Mouse (Mus musculus): ENCODE data around the gene Nme3. TPM values are rescaled to one million over a fixed set of nuclear protein-coding genes. Genes with fewer than 3 reads are reported as not detected.

Gene Nme3
- polyA plus RNA-seq, 1 experiment from 2014 or later, result 47.0 TPM

GRCm38 (mm10) chr17:24886134-24886931, 10.0 kb upstream of the Nme3 start, which contains the start of the genes Nubp2 and Spsb3:
Gene Nubp2, minus strand, starts transcription at chr17:24886349.
Gene Spsb3, plus strand, starts transcription at chr17:24886643.
- Histone ChIP-seq H3K27me3 (ENCODE audit: low read depth, poor library complexity, severe bottlenecking) (no peaks in the 10 kb centered on the region), H3K4me3 (peak within 1 kb of the TSS; percentile 89), H3K36me3 (peaks cover 55% of the 10 kb centered on the region), H3K9me3 (replicated peaks) (no peaks in the 10 kb centered on the region), H3K4me1 (peaks cover 24% of the 10 kb centered on the region), H3K27ac (peak within 1 kb of the TSS; percentile 82)
- DNase-seq (ENCODE audit: low spot score), result peak; percentile 96
- WGBS, result under 1% methylated on average over 69 of the region's 69 CpGs

GRCm38 (mm10) chr17:24886932-24887271, 9.4 kb upstream of the Nme3 start:
- peak overlapping the region; percentile 89 for H3K4me3 ChIP-seq
- H3K27ac ChIP-seq, result peak overlapping the region; percentile 82
- DNase-seq (ENCODE audit: low spot score), result no peak
- H3K27me3 ChIP-seq (ENCODE audit: low read depth, poor library complexity, severe bottlenecking), result no peaks in the 10 kb centered on the region
- no peaks in the 10 kb centered on the region for H3K9me3 ChIP-seq (replicated peaks)
- peaks cover 24% of the 10 kb centered on the region for H3K4me1 ChIP-seq
- peaks cover 60% of the 10 kb centered on the region for H3K36me3 ChIP-seq
- WGBS, result 2% methylated on average over 18 of the region's 18 CpGs

- Histone ChIP-seq H3K27ac (peak overlapping the region; percentile 82), H3K4me1 (peaks cover 24% of the 10 kb centered on the region), H3K4me3 (peak overlapping the region; percentile 89), H3K27me3 (ENCODE audit: low read depth, poor library complexity, severe bottlenecking) (no peaks in the 10 kb centered on the region), H3K9me3 (replicated peaks) (no peaks in the 10 kb centered on the region), H3K36me3 (peaks cover 64% of the 10 kb centered on the region)
- 66% methylated on average over 18 of the region's 18 CpGs for WGBS
- DNase-seq (ENCODE audit: low spot score), result no peak
Observed at GRCm38 (mm10) chr17:24887291-24888080, 8.8 kb upstream of the Nme3 start.

DNA sequence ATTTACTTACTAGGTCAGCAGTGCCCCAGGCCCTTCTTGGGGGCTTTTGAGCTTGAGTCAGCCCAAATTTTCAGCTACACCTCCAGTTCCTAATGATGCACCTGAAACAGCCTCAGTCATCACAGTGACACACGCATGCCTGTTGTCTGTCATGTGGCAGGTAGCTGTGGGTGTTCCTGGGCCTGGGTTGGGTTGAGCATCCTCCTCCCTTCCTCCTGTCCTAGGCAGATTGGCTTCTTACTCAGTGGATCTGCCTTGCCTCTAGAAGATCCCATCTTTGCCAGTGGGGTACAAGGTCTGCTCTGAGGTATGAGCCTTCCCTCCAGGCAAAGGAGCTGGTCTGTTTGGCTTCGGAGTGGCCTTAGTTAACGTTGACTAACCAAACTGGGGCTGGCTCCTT, 7.4 kb upstream of the Nme3 start:
- Histone ChIP-seq H3K27me3 (ENCODE audit: low read depth, poor library complexity, severe bottlenecking) (no peaks in the 10 kb centered on the region), H3K4me1 (peaks cover 28% of the 10 kb centered on the region), H3K4me3 (no peak overlapping the region), H3K27ac (no peak overlapping the region), H3K36me3 (peaks cover 64% of the 10 kb centered on the region), H3K9me3 (replicated peaks) (no peaks in the 10 kb centered on the region)
- WGBS, result 92% methylated on average over 3 of the region's 3 CpGs
- no peak for DNase-seq (ENCODE audit: low spot score)

- H3K27me3 ChIP-seq (ENCODE audit: low read depth, poor library complexity, severe bottlenecking), result no peaks in the 10 kb centered on the region
- H3K4me1 ChIP-seq, result peaks cover 32% of the 10 kb centered on the region
- no peak for DNase-seq (ENCODE audit: low spot score)
- no peak overlapping the region for H3K27ac ChIP-seq
- no peak overlapping the region for H3K4me3 ChIP-seq
- no peaks in the 10 kb centered on the region for H3K9me3 ChIP-seq (replicated peaks)
- peaks cover 57% of the 10 kb centered on the region for H3K36me3 ChIP-seq
- WGBS, result 86% methylated on average over 19 of the region's 19 CpGs
Observed at GRCm38 (mm10) chr17:24890151-24891092, 5.9 kb upstream of the Nme3 start.

DNA sequence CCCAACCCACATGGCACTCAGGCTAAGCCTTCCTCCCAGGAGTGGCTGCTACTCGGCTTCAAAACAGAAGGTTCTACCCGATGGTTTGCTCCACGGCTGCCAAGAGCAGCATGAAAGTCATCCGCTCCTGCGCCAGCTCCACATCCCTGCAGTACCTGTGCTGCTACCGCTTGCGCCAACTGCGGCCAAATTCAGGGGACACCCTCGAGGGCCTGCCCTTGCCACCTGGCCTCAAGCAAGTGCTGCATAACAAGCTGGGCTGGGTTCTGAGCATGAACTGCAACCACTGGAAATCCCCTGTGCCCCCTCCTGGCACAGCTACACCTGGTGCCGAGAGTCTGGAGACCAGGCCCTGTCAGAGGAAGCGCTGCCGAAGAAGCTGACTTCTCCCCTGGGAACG, 5.0 kb upstream of the Nme3 start:
- 90% methylated on average over 13 of the region's 13 CpGs for WGBS
- Histone ChIP-seq H3K27ac (no peak overlapping the region), H3K9me3 (replicated peaks) (no peaks in the 10 kb centered on the region), H3K4me1 (peaks cover 36% of the 10 kb centered on the region), H3K27me3 (ENCODE audit: low read depth, poor library complexity, severe bottlenecking) (no peaks in the 10 kb centered on the region), H3K4me3 (no peak overlapping the region), H3K36me3 (peaks cover 57% of the 10 kb centered on the region)
- no peak for DNase-seq (ENCODE audit: low spot score)

DNA sequence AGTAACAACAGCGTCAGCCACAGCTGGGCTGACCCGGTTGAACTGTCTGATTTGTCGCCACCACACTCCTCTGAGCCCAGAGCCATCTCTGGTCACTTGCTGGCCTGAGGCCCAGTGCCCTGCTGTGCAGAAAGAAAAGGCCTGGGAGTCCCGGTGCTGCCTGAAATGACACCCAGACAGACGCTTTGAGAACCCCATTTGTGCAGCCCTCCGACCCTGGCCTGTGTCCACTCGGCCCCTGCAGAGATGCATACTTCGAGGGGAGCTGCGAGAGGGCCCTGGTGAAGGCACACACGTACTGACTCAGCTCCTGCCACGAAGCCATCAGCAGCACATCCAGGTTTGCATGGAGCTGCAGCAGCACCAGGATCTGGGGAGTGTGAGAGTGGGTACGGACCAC, 3.5 kb upstream of the Nme3 start:
- WGBS, result 92% methylated on average over 12 of the region's 12 CpGs

GRCm38 (mm10) chr17:24893276-24893675, 3.0 kb upstream of the Nme3 start:
- DNase-seq (ENCODE audit: low spot score), result no peak
- no peaks in the 10 kb centered on the region for H3K27me3 ChIP-seq (ENCODE audit: low read depth, poor library complexity, severe bottlenecking)
- H3K9me3 ChIP-seq (replicated peaks), result no peaks in the 10 kb centered on the region
- 97% methylated on average over 2 of the region's 2 CpGs for WGBS
- no peak overlapping the region; the same call in 1 of the 2 replicates for H3K4me3 ChIP-seq
- peaks cover 38% of the 10 kb centered on the region for H3K4me1 ChIP-seq
- no peak overlapping the region for H3K27ac ChIP-seq
- H3K36me3 ChIP-seq, result peaks cover 72% of the 10 kb centered on the region

More for the DNA sequence above, 3.5 kb upstream of the Nme3 start:
- no peaks in the 10 kb centered on the region for H3K27me3 ChIP-seq (ENCODE audit: low read depth, poor library complexity, severe bottlenecking)
- no peaks in the 10 kb centered on the region for H3K9me3 ChIP-seq (replicated peaks)
- H3K4me1 ChIP-seq, result peaks cover 41% of the 10 kb centered on the region
- no peak overlapping the region for H3K4me3 ChIP-seq
- no peak overlapping the region for H3K27ac ChIP-seq
- DNase-seq (ENCODE audit: low spot score), result no peak
- peaks cover 67% of the 10 kb centered on the region for H3K36me3 ChIP-seq

- Histone ChIP-seq H3K27me3 (ENCODE audit: low read depth, poor library complexity, severe bottlenecking) (no peaks in the 10 kb centered on the region), H3K4me3 (peak overlapping the region; percentile 86), H3K9me3 (replicated peaks) (no peaks in the 10 kb centered on the region), H3K36me3 (peaks cover 74% of the 10 kb centered on the region), H3K27ac (peak overlapping the region; percentile 87), H3K4me1 (peaks cover 38% of the 10 kb centered on the region)
- WGBS, result 11% methylated on average over 31 of the region's 31 CpGs
- DNase-seq (ENCODE audit: low spot score), result no peak
Observed at GRCm38 (mm10) chr17:24894061-24894994, 2.0 kb upstream of the Nme3 start.

DNA sequence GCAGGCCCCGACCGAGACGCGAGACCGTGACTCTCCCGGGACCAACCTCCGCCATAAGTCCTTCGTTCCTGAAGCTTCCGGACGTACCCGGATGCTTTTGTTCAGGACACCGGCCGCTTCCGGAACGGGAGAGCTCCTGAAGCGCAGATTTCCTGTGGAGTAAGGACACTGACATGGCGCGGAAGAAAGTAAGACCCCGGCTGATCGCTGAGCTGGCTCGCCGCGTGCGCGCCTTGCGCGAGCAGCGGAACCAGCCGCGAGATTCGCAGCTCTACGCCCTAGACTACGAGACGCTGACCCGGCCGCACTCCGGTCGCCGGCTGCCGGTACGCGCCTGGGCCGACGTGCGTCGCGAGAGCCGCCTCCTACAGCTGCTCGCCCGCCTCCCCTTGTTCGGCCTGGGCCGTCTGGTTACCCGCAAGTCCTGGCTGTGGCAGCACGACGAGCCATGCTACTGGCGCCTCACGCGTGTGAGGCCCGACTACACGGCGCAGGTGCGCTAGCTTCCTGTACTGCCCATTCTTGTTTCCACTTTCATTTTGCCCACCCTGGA, 1.2 kb upstream of the Nme3 start, which contains the start of the genes Eme2 and Mrps34:
Eme2 (minus strand) TSS at position 93 of the 553 bp plus-strand sequence.
Mrps34 (plus strand) TSS at position 122 of the 553 bp plus-strand sequence.
- Histone ChIP-seq H3K9me3 (replicated peaks) (no peaks in the 10 kb centered on the region), H3K36me3 (peaks cover 74% of the 10 kb centered on the region), H3K27me3 (ENCODE audit: low read depth, poor library complexity, severe bottlenecking) (no peaks in the 10 kb centered on the region), H3K4me1 (peaks cover 38% of the 10 kb centered on the region), H3K4me3 (peak within 1 kb of the TSS; percentile 86), H3K27ac (peak within 1 kb of the TSS; percentile 87)
- DNase-seq (ENCODE audit: low spot score), result peak; percentile 93
- under 1% methylated on average over 62 of the region's 62 CpGs for WGBS

DNA sequence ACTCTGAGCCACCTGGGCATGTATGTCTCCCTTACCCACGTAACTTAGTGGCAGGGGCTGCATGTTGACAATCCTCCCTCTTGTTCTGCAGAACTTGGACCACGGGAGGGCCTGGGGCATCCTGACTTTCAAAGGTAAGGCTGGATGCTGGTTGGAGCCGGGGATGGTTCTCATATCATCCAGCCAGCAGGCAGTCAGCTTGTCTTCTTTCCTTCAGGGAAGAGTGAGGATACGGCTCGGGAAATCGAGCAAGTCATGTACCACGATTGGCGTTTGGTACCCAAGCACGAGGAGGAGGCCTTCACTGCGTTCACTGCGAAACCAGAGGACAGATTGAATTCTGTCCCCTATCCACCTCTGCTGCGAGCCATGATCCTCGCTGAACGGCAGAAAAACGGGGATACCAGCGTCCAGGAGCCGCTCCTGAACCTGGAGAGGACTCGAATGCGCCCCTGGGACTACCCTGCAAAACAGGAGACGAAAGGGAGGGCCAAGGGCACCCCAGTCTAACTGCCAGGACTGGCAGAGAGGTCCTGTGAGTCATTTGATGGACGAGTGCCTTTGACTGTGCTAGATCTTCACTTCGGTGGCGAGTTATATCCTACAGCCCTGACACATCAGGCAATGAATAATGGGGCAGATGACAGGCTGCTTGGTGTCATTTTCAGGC, 594 bp upstream of the Nme3 start:
- WGBS, result 17% methylated on average over 23 of the region's 23 CpGs
- peaks cover 38% of the 10 kb centered on the region for H3K4me1 ChIP-seq
- peak overlapping the region; percentile 86 for H3K4me3 ChIP-seq
- no peak for DNase-seq (ENCODE audit: low spot score)
- H3K27me3 ChIP-seq (ENCODE audit: low read depth, poor library complexity, severe bottlenecking), result no peaks in the 10 kb centered on the region
- H3K9me3 ChIP-seq (replicated peaks), result no peaks in the 10 kb centered on the region
- H3K27ac ChIP-seq, result peak overlapping the region; percentile 87
- peaks cover 74% of the 10 kb centered on the region for H3K36me3 ChIP-seq

All from limb, embryonic 10.5 days (tissue).